Mouse (Mus musculus) thymus, adult 2 months (tissue): ENCODE data around the gene Fam178b. TPM values are rescaled to one million over a fixed set of nuclear protein-coding genes. Genes with fewer than 3 reads are reported as not detected.

ENCODE experiments used
- DNase-seq: peaks from one replicate; pipeline ENCODE4 v3.0.0; 2021
- H3K27ac ChIP-seq: fragments of 200-500 bp; 2 replicates; pipeline ENCODE4 v1.5.1; 2012; ENCODE audit warnings: low read length, control low read depth; ENCODE audit not compliant: control insufficient read depth, insufficient read depth
- H3K27me3 ChIP-seq: fragments of 200-500 bp; 2 replicates; pipeline ENCODE4 v1.6.1; 2012; ENCODE audit warnings: mild to moderate bottlenecking, low read length, moderate library complexity, mixed read lengths; ENCODE audit not compliant: control insufficient read depth, insufficient read depth
- H3K36me3 ChIP-seq: fragments of 200-500 bp; 2 replicates; pipeline ENCODE4 v1.6.1; 2012; ENCODE audit warnings: mild to moderate bottlenecking, low read length, moderate library complexity; ENCODE audit not compliant: control insufficient read depth, insufficient read depth
- H3K4me1 ChIP-seq: fragments of 200-500 bp; replicated peaks from 2 replicates; pipeline ENCODE4 v1.6.1; 2012; ENCODE audit warnings: low read length; ENCODE audit not compliant: control insufficient read depth, insufficient read depth
- H3K4me3 ChIP-seq: fragments of 200-500 bp; 2 replicates; pipeline ENCODE4 v1.5.1; 2012; ENCODE audit warnings: mild to moderate bottlenecking, low read length, control low read depth, moderate library complexity; ENCODE audit not compliant: control insufficient read depth, insufficient read depth
- CTCF ChIP-seq: fragments of 200-500 bp; IDR thresholded peaks from 2 replicates; pipeline ENCODE4 v1.5.1; 2012; ENCODE audit warnings: mild to moderate bottlenecking, control low read depth, low read length, moderate library complexity, borderline replicate concordance; ENCODE audit not compliant: control insufficient read depth, poor library complexity, insufficient read depth; ENCODE audit errors: extremely low read depth
- POLR2A ChIP-seq: fragments of 200-500 bp; IDR thresholded peaks from 2 replicates; pipeline ENCODE4 v1.6.1; 2012; ENCODE audit warnings: mild to moderate bottlenecking, low read length, control low read depth, moderate library complexity; ENCODE audit not compliant: control insufficient read depth, poor library complexity, insufficient read depth; ENCODE audit errors: extremely low read depth
- WGBS: fragments of 180-500 bp; shearing (Covaris S2); methylation state at CpG from one replicate; pipeline ENCODE4 v1.1.7; 2018; 5-methylcytosine and 5-hydroxymethylcytosine counted together
- polyA plus RNA-seq: library from polyadenylated mRNA; depleted of rRNA; stranded (reverse); fragments of >200 nt; gene quantifications from 2 replicates; pipeline ENCODE4 v1.2.3, GENCODE M21; 2012

Gene Fam178b
- polyA plus RNA-seq, 1 experiment, result 1.9 TPM

DNA sequence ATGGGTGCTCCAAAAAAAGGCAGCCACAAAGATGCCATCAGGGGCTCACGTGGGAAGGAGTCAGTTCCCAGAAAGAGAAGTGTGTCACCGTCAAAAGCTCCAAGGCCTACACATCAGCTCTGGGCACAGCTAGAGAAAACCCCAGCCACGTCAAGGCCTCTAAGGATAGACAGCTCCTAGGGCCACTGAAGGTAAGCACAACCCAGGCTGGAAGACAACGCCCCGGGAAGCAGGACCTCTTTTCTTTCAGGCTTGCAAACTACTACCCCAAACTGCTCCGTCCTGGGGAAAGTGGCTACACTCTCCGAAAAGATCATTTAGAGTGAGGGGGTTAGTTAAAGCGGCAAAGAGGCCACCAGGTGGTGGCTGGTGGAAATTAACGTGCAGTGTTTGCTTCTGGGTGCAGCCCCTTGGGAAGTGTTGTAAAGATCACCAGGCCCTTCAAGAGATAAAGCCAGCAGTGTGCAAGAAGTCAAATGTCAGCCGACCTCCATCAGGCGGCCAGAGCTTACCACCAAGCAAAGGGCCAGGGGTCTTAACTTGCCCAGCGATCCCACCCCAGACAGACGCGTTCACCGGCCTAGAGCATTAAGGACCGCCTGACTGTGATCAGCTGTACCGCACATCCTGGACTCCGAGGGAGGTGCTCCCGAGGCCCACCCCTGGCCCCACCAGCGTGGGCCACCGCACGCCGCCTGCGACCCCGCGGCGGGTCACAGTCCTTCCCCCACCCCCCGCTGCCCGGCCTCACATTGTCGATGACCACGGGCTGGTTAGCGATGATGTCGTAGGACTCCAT lies 26.3 kb upstream of the Fam178b start:
- H3K27me3 ChIP-seq, result no peaks in the 10 kb centered on the region
- under 1% methylated on average over 33 of the region's 33 CpGs for WGBS
- H3K4me3 ChIP-seq, result peak overlapping the region; percentile 97
- 0 out of 2 replicates have a peak, but pooled peaks have one; percentile 7 for TF ChIP-seq CTCF
- TF ChIP-seq POLR2A, result no peak
- peak; percentile 59 for DNase-seq
- peak overlapping the region; percentile 36 for H3K27ac ChIP-seq
- H3K4me1 ChIP-seq, result peaks cover 13% of the 10 kb centered on the region
- H3K36me3 ChIP-seq, result peaks cover 16% of the 10 kb centered on the region

DNA sequence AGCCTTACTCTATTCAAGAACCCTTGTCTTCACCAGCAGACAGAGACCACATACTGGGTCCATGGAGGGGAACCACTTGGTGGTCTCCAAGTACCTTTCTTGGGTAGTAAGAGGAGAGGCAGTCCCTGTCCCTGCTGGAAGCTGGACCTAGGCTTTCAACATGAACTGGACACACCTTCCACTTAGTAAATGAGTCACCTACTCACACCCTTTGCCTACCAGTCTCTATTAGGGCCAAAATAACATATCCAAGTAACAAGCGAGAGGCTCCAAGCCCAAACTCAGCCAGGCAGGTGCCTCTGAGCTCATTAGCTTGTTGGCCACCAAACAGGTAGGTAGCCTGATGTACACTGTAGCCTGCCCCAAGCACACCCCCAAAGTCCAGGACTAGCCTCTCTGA lies 25.6 kb upstream of the Fam178b start:
- TF ChIP-seq CTCF, result no peak
- TF ChIP-seq POLR2A, result no peak
- no peaks in the 10 kb centered on the region for H3K27me3 ChIP-seq
- 93% methylated on average over 1 of the region's 1 CpGs for whole genome bisulfite sequencing
- DNase-seq, result no peak
- H3K4me1 ChIP-seq, result peaks cover 13% of the 10 kb centered on the region
- H3K27ac ChIP-seq, result no peak overlapping the region
- H3K4me3 ChIP-seq, result peak overlapping the region; percentile 97
- peaks cover 22% of the 10 kb centered on the region for H3K36me3 ChIP-seq

DNA sequence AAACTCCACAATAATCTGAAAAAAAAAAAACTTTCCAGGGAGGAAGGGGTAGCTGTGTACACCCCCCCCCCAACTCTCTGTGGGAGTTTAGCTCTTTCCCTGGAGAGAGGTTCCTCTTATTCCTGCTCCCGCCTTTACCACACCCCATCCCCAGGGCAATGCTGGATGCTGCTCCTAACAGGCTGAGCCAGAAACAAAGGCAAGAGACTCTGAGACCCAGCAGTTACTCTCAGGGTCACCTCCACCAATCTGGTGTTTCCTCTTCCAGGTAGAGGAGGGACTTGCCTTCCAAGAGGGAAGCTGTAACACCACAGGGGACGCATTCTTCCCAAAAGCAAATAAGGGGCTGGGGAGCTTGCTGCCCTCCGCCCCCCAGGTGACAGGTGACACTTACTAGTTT lies 24.8 kb upstream of the Fam178b start:
- H3K27ac ChIP-seq, result no peak overlapping the region
- no peak for DNase-seq
- H3K36me3 ChIP-seq, result peaks cover 30% of the 10 kb centered on the region
- TF ChIP-seq POLR2A (no peak), CTCF (no peak)
- WGBS, result 95% methylated on average over 3 of the region's 3 CpGs
- H3K4me1 ChIP-seq, result peaks cover 13% of the 10 kb centered on the region
- H3K4me3 ChIP-seq, result no peak overlapping the region
- no peaks in the 10 kb centered on the region for H3K27me3 ChIP-seq

DNA sequence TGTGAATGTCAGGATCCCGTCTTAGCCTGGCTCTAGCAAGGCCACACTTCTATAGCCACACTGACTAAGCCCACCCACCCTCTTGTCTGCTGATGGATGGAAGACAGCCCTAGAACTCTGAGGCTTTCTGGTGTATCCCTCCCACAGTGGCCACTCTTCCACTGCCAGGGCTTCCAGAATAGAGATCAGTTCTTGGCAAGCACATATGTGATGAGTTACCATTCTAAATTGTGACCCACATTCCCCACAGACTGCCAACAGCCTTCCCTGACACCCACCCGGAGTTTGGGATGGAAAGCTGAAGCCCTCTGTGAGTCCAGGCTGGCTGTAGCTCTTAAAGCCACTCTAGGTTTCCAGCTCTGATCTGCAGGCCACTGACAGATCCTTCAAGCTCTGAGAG lies 24.2 kb upstream of the Fam178b start:
- TF ChIP-seq POLR2A (no peak), CTCF (no peak)
- 88% methylated on average over 2 of the region's 2 CpGs for WGBS
- H3K4me3 ChIP-seq, result no peak overlapping the region
- H3K36me3 ChIP-seq, result peaks cover 37% of the 10 kb centered on the region
- no peaks in the 10 kb centered on the region for H3K27me3 ChIP-seq
- peaks cover 13% of the 10 kb centered on the region for H3K4me1 ChIP-seq
- no peak overlapping the region for H3K27ac ChIP-seq
- no peak for DNase-seq

DNA sequence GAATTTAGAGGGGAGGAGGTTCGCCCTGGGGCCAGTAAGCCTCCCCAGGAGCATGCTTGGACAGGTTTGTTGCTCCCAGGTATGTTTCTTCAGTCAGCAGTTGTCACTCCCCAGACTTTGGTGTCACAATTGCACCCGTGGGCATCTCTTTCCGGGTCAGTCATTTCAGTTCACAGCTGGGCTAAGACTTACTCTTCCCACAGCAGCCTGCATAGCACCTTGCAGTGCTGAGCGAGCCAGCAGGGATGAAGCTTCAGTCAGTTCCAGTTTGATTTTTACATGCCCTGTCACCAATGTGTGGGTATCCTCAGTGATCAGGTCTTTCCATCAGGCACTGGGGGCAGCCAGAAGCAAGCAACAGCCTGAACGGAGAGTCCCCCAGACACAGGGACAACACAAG lies 14.0 kb upstream of the Fam178b start:
- Histone ChIP-seq H3K36me3 (peaks cover 38% of the 10 kb centered on the region), H3K4me3 (no peak overlapping the region), H3K27me3 (no peaks in the 10 kb centered on the region), H3K27ac (no peak overlapping the region), H3K4me1 (peaks cover 3% of the 10 kb centered on the region)
- TF ChIP-seq POLR2A (no peak), CTCF (no peak)
- DNase-seq, result no peak
- WGBS, result 81% methylated on average over 5 of the region's 5 CpGs

DNA sequence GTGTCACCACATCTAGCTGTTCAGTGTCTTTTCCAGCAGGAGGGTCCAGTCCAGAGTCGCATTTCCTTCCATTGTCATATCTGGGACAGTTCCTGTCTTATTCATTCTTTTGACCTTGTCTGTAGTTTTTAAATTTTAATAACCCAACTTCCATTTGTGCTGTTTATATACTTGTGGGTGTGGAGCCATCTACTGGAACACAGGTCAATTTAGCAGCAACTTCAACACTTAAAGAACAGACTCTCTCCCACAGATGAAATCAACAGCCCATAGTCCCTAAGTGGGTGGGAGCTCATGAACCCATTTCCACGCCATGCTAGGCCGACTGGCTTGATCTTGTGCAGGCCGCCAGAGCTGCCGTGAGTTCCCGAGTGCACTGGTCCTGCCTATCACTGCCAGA lies 13.4 kb upstream of the Fam178b start:
- H3K36me3 ChIP-seq, result peaks cover 32% of the 10 kb centered on the region
- no peak overlapping the region for H3K27ac ChIP-seq
- TF ChIP-seq CTCF (no peak), POLR2A (no peak)
- WGBS, result 86% methylated on average over 6 of the region's 6 CpGs
- H3K4me3 ChIP-seq, result no peak overlapping the region
- no peaks in the 10 kb centered on the region for H3K27me3 ChIP-seq
- DNase-seq, result no peak
- H3K4me1 ChIP-seq, result peaks cover 6% of the 10 kb centered on the region

DNA sequence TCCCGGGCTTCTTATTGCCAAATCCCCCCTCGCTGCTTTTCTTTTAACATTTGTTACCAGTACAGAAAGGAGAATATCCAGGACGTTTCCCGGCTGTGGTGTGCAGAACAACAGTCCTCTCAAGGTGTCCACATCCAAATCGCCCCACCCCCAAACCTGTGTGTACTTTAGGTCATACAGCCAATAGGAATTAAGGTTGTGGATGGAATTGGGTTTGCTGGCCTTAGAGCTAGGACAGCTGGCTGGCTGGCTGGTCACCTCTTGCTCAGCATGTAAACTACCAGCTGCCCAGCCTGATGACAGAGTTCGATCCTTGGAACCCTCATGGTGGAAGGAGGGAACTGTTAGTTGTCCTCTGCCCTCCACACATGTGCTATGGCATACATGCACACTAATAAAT lies 11.9 kb upstream of the Fam178b start:
- H3K27ac ChIP-seq, result no peak overlapping the region
- no peaks in the 10 kb centered on the region for H3K27me3 ChIP-seq
- WGBS, result 95% methylated on average over 6 of the region's 6 CpGs
- peaks cover 9% of the 10 kb centered on the region for H3K4me1 ChIP-seq
- peaks cover 17% of the 10 kb centered on the region; the same call in 1 of the 2 replicates for H3K36me3 ChIP-seq
- no peak for TF ChIP-seq CTCF
- TF ChIP-seq POLR2A, result no peak
- DNase-seq, result no peak
- no peak overlapping the region for H3K4me3 ChIP-seq
